Mouse (Mus musculus) limb, embryonic 14.5 days (tissue): ENCODE measurements around the gene Fastk. TPM values are rescaled to one million over a fixed set of nuclear protein-coding genes. Genes with fewer than 3 reads are reported as not detected.

ENCODE experiments used
- ATAC-seq: fragments of 200-750 bp; cut with Nextera tagmentation; 2 replicates; pipeline ENCODE4 v1.8.0; 2017; ENCODE audit warnings: low read depth, moderate number of reproducible peaks, moderate TSS enrichment; ENCODE audit not compliant: low FRiP score
- DNase-seq: peaks from one replicate; pipeline ENCODE4 v3.0.0-alpha.2; 2015; ENCODE audit warnings: low spot score
- H3K27ac ChIP-seq: fragments of 300-500 bp; sonication (generic); replicated peaks from 2 replicates; pipeline ENCODE4 v1.5.1; 2014; ENCODE audit warnings: low read depth, mild to moderate bottlenecking, low read length, moderate library complexity, mixed read lengths
- H3K27me3 ChIP-seq: fragments of 300-500 bp; sonication (generic); 2 replicates; pipeline ENCODE4 v1.6.1; 2014; ENCODE audit warnings: low read length, mixed read lengths; ENCODE audit not compliant: control insufficient read depth, insufficient read depth
- H3K36me3 ChIP-seq: fragments of 300-500 bp; sonication (generic); 2 replicates; pipeline ENCODE4 v1.6.1; 2014; ENCODE audit warnings: mild to moderate bottlenecking, low read length, moderate library complexity, mixed read lengths; ENCODE audit not compliant: control insufficient read depth, insufficient read depth
- H3K4me1 ChIP-seq: fragments of 300-500 bp; sonication (generic); 2 replicates; pipeline ENCODE4 v1.6.1; 2014; ENCODE audit warnings: antibody characterized with exemption, low read length, mixed read lengths; ENCODE audit not compliant: control insufficient read depth, insufficient read depth
- H3K4me2 ChIP-seq: fragments of 300-500 bp; sonication (generic); replicated peaks from 2 replicates; pipeline ENCODE4 v1.6.1; 2014; ENCODE audit warnings: low read depth, mild to moderate bottlenecking, low read length, moderate library complexity; ENCODE audit not compliant: severe bottlenecking
- H3K4me3 ChIP-seq: fragments of 300-500 bp; sonication (generic); replicated peaks from 2 replicates; pipeline ENCODE4 v1.5.1; 2014; ENCODE audit warnings: low read length
- H3K9ac ChIP-seq: fragments of 300-500 bp; sonication (generic); 2 replicates; pipeline ENCODE4 v1.6.1; 2014; ENCODE audit warnings: mild to moderate bottlenecking, low read depth, low read length, moderate library complexity; ENCODE audit not compliant: severe bottlenecking
- H3K9me3 ChIP-seq: fragments of 300-500 bp; sonication (generic); 2 replicates; pipeline ENCODE4 v1.6.1; 2016; ENCODE audit warnings: low read length; ENCODE audit not compliant: control insufficient read depth
- POLR2A ChIP-seq: fragments of 200-500 bp; IDR thresholded peaks from 2 replicates; pipeline ENCODE4 v1.8.0; 2012; ENCODE audit warnings: inconsistent platforms, mild to moderate bottlenecking, moderate library complexity, borderline replicate concordance; ENCODE audit not compliant: insufficient read depth, insufficient read length; ENCODE audit errors: extremely low read depth
- WGBS: fragments of 180-500 bp; shearing (Covaris S2); extraction: QIAGEN DNeasy Blood & Tissue Kit; methylation state at CpG from one replicate; pipeline ENCODE4 v1.1.7; 2014; 5-methylcytosine and 5-hydroxymethylcytosine counted together
- polyA plus RNA-seq, 2 experiments: library from polyadenylated mRNA; depleted of rRNA in 1 of 2; stranded (reverse) in 1 of 2; unstranded in 1 of 2; fragments of >200 nt; fragmentation: Nextera tagmentation in 1 of 2; extraction: Ambion mirVana in 1 of 2; gene quantifications; 2 replicates each; pipeline versions ENCODE4 v1.2.1 to v1.2.3; 2012 to 2014

The Fastk gene
- polyA plus RNA-seq, 2 experiments: 120 to 295 TPM

GRCm38 (mm10) chr5:24453283-24453984 lies 8.3 kb upstream of the Fastk start:
- TF ChIP-seq POLR2A: no peak
- H3K4me3 ChIP-seq: peak overlapping the region; percentile 91
- no peak for DNase-seq

DNA sequence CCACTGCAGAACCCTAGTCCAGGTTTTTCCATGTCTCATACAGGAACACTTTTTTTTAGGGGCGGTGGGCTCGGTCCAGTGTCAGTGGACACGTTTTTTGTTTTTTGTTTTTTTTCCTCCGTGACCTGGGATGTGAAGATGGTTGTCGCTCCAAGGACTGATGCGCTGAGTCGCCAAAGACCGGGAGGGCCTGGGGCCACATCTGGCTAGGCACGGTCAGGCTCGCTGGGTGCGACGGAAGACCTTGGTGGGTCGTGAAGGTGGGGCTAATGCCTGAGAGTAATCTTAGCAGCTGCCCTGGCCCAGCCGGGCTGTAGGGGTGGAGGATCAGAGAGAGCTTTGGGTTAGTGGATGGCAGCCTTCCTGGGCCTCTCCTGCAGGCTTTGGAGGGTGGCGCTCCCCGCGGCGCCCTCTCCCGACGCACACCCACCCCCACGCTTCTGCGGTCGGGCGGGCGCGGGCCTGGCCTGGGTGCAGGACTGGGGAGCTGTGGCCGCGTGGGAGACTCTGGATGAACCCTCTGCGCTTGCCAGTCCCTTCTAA lies 7.7 kb upstream of the Fastk start:
- no peak for TF ChIP-seq POLR2A
- H3K4me1 ChIP-seq: peaks cover 31% of the 10 kb centered on the region
- H3K36me3 ChIP-seq: peaks cover 4% of the 10 kb centered on the region; the same call in 1 of the 2 replicates
- no peaks in the 10 kb centered on the region for H3K9me3 ChIP-seq
- peak overlapping the region; percentile 98 for H3K4me2 ChIP-seq
- WGBS: 4% methylated on average over 25 of the region's 29 CpGs
- ATAC-seq (no peak), DNase-seq (no peak)
- peak overlapping the region; percentile 87 for H3K9ac ChIP-seq
- peak overlapping the region; percentile 88 for H3K27ac ChIP-seq
- H3K27me3 ChIP-seq: no peaks in the 10 kb centered on the region
- H3K4me3 ChIP-seq: peak overlapping the region; percentile 91

More at GRCm38 (mm10) chr5:24453283-24453984, 8.3 kb upstream of the Fastk start:
- peaks cover 27% of the 10 kb centered on the region for H3K4me1 ChIP-seq
- WGBS: 13% methylated on average over 5 of the region's 5 CpGs
- H3K9me3 ChIP-seq: no peaks in the 10 kb centered on the region
- peak overlapping the region; percentile 87 for H3K9ac ChIP-seq
- H3K27ac ChIP-seq: no peak overlapping the region
- no peak for ATAC-seq
- H3K4me2 ChIP-seq: peak overlapping the region; percentile 98
- H3K36me3 ChIP-seq: peaks cover 6% of the 10 kb centered on the region; the same call in 1 of the 2 replicates
- H3K27me3 ChIP-seq: no peaks in the 10 kb centered on the region

DNA sequence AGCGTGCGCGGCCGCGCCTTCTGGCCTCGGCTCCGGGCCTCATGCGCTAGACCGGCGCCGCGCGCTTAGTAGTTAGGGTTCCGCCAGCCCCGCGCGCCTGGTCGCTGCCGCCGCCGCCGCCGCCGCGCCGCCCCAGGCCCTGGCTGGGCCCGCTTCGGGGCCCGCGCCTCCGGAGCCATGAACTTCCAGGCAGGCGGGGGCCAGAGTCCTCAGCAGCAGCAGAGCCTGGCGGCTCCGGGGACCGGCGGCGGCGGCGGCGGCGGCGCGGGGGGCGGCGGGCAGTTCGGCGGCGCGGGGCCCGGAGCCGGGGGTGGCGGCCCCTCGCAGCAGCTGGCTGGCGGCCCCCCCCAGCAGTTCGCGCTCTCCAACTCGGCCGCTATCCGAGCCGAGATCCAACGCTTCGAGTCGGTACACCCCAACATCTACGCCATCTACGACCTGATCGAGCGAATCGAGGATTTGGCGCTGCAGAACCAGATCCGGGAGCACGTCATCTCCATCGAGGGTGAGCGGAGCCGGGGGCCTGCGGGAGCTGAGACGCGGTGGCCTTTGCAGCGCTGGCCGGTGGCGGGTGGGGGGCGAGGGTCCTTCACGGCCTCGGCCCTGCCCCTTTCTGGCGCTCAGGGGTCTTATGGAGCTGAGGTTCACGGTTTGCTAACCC lies 7.1 kb upstream of the Fastk start, which contains the start of gene Agap3:
TSS of gene Agap3 (plus strand) at position 148 of the 661 bp plus-strand sequence.
- Histone ChIP-seq H3K4me1 (peaks cover 34% of the 10 kb centered on the region), H3K4me2 (peak within 1 kb of the TSS; percentile 98), H3K4me3 (peak within 1 kb of the TSS; percentile 91), H3K9ac (peak within 1 kb of the TSS; percentile 87), H3K27me3 (no peaks in the 10 kb centered on the region), H3K27ac (peak within 1 kb of the TSS; percentile 88), H3K36me3 (no peaks in the 10 kb centered on the region; the same call in 1 of the 2 replicates), H3K9me3 (no peaks in the 10 kb centered on the region)
- TF ChIP-seq POLR2A: no peak
- ATAC-seq: peak; percentile 0
- under 1% methylated on average over 28 of the region's 85 CpGs for WGBS
- DNase-seq: no peak

GRCm38 (mm10) chr5:24451264-24452029 lies 6.4 kb upstream of the Fastk start:
- 3% methylated on average over 37 of the region's 66 CpGs for WGBS
- Histone ChIP-seq H3K4me2 (peak overlapping the region; percentile 98), H3K9me3 (no peaks in the 10 kb centered on the region), H3K36me3 (no peaks in the 10 kb centered on the region; the same call in 1 of the 2 replicates), H3K4me3 (peak overlapping the region; percentile 91), H3K27me3 (no peaks in the 10 kb centered on the region), H3K9ac (peak overlapping the region; percentile 87), H3K4me1 (peaks cover 38% of the 10 kb centered on the region), H3K27ac (peak overlapping the region; percentile 88)
- peak; percentile 53; the same call in 1 of the 2 replicates for TF ChIP-seq POLR2A
- ATAC-seq: peak; percentile 86
- peak; percentile 87 for DNase-seq
